Mouse (Mus musculus): ENCODE data around the gene Zfp113. TPM values are rescaled to one million over a fixed set of nuclear protein-coding genes. Genes with fewer than 3 reads are reported as not detected.
A peak's percentile ranks its signal among the peaks of the same experiment; 100 is the strongest.
"Not testable (repeated sequence)": the region's sequence is repeated elsewhere in the genome, so short reads cannot be mapped to it uniquely, and the experiment has no call there.

Zfp113 gene
- polyA plus RNA-seq, 1 experiment: 5.2 TPM

DNA sequence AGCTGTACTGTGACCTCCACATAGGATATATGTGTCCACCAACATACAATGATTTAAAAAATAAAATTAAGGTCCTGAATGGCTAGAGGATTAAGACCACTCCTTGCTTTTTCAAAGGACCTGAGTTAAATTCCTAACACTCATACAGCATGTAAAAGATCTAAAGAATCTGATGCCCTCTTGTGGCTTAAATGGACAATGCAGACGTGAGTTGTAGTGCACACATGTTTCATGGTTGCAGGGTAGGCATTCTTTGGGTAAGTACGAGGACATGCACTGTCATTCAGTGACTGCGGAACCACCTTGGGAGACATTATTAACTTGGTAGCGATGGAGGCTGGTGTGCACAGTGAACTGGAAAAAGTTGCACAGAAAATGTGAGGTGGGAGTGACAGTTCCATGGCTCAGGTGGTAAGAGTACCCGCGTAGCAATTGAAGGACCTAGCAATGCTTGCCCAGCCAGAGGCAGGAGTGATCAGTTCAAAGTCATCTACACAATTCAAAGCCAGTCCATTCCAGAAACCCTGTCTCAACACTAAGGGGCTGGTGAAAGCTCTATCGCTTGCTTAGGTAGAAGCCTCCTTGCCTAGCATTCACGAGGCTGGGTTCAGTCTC lies 17.5 kb downstream of the Zfp113 start:
- no peak for DNase-seq (ENCODE audit: low spot score)

- DNase-seq (ENCODE audit: low spot score): no peak
These were observed 18.3 kb downstream of the Zfp113 start for GRCm38 (mm10) chr5:138137257-138137656.

GRCm38 (mm10) chr5:138132425-138133064 lies 23.0 kb downstream of the Zfp113 start:
- no peak for DNase-seq (ENCODE audit: low spot score)

- DNase-seq (ENCODE audit: low spot score): no peak
These were observed 37.5 kb downstream of the Zfp113 start for GRCm38 (mm10) chr5:138118041-138118440.

DNA sequence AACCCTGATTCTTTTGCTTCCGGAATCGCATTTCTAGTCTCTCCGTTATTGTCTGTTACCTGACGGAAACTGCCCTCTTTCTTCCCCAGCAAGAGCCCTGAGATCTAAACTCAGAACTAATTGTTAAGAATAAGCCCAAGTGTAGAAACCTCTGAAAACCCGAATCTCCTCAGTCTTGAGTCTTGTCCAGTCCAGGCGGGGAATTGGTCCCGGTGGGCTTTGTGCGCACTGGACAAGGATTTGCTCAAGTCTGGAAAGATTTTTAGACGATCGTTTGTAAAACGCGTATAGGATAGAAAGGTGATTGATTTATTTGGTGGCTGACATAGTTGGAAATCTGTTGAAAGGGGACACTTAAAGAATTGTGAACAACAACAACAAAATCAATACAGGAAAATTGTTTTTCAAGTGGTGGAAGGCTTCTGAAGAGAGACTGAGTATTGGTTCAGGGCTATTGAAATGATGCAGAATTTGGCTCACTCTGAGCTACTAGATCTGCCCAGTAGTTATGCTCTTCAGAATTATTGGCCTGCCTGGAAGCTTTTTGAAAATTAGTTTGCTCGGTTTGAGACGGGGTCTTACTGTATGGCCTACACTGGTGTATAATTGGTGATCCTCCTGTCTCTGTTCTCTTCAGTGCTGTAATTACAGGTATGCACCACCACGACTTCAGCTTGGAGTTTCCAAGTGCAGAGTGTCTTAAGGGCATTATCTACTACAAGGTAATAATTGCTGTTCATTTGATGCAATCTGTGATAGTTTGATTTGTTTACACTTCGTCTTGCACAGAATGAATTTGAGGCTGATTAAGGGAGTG lies 38.1 kb downstream of the Zfp113 start:
- DNase-seq (ENCODE audit: low spot score): no peak

- DNase-seq (ENCODE audit: low spot score): peak; percentile 82
These were observed 39.0 kb downstream of the Zfp113 start, which contains the start of gene Zscan21 for GRCm38 (mm10) chr5:138116255-138117198. Gene Zscan21, plus strand, starts transcription at chr5:138116903.

DNA sequence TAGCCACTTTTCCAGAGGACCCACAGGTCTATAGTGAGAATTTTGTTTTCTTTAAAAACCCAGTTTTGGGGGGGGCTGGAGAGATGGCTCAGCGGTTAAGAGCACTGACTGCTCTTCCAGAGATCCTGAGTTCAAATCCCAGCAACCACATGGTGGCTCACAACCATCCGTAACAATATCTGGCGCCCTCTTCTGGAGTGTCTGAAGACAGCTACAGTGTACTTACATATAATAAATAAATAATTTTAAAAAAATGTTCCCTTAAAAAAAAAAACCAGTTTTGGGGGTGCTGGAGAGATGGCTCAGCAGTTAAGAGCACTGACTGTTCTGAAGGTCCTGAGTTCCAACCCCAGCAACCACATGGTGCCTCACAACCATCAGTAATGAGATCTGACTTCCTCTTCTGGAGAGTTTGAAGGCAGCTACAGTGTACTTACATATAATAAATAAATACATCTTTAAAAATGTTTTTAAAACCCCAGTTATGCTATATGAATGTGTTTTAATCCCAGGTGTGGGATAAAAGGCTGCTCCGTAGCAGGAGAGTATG lies 45.6 kb downstream of the Zfp113 start:
- not testable (repeated sequence) for DNase-seq (ENCODE audit: low spot score)

- no peak for DNase-seq (ENCODE audit: low spot score)
These were observed 48.4 kb downstream of the Zfp113 start for GRCm38 (mm10) chr5:138107130-138107529.

GRCm38 (mm10) chr5:138104976-138105375 lies 50.6 kb downstream of the Zfp113 start:
- DNase-seq (ENCODE audit: low spot score): no peak

DNA sequence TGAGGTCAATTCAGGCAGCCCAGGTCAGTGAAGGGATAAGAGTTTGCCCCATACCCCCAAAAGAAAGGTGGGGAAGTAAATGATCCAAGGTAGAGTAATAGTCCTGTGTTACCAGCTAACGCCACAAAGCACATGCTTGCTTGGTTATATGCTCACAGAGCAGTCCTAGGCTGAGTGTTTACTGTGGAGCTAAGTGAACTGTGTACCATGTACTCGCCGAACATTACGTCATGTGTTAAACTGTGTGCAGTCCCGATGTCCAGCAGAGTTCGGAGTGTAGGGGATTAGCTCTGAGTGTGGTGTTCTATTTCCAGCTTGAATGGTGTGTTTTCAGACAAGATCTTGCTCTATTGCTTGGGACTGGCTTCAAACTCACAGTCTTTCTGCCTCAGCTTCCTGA lies 61.1 kb downstream of the Zfp113 start:
- DNase-seq (ENCODE audit: low spot score): no peak

- no peak for DNase-seq (ENCODE audit: low spot score)
These were observed 62.8 kb downstream of the Zfp113 start for GRCm38 (mm10) chr5:138092771-138093170.

DNA sequence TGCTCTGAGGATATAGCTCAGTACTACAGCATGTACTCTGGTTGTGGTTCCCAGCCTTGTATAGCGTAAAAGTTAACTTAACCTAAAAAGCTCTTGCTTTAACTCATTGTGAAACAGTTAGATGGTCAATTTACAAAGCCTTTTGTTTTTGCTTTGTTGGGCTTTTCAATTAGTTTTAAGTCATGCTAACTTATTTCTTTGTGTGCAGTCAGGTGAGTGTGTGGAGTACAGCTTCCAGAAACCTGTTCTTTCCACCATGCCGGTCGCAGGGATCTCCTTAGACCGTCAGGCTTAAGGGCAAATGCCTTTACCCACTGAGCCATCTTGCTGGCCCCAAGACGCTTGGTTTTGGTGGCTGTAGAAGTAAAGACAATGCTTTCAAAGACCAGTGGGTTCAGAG lies 64.8 kb downstream of the Zfp113 start:
- DNase-seq (ENCODE audit: low spot score): no peak

DNA sequence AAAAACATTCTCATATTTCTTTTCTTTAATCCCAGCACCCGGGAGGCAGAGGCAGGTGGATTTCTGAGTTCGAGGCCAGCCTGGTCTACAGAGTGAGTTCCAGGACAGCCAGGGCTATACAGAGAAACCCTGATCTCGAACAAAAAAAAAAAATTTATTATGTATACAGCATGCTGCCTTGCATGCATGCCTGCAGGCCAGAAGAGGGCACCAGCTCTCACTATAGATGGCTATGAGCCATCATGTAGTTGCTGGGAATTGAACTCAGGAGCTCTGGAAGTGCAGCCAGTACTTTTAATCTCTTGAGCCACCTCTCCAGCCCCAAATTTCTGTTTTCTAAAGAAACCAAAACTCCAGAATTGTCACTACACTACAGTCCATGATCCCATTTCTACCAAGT lies 65.3 kb downstream of the Zfp113 start:
- DNase-seq (ENCODE audit: low spot score): no peak

Other genes with a start within 250 kb of the Zfp113 start
- gene Cyp3a13, start 234.1 kb downstream of the Zfp113 start, polyA plus RNA-seq (2012; rRNA removed): 0.56 TPM in 2 replicates
- 1.0 and 1.5 TPM in 2 replicates for gene Gjc3, start 192.6 kb downstream of the Zfp113 start, polyA plus RNA-seq (2012; rRNA removed)
- gene Azgp1, start 174.2 kb downstream of the Zfp113 start, polyA plus RNA-seq (2012; rRNA removed): 2.1 and 2.9 TPM in 2 replicates
- not detected in 2 replicates for gene Smok3a, start 134.5 kb downstream of the Zfp113 start, polyA plus RNA-seq (2012; rRNA removed)
- gene Smok3b, start 134.3 kb downstream of the Zfp113 start, polyA plus RNA-seq (2012; rRNA removed): not detected in 2 replicates
- not detected in 2 replicates for gene Smok3c, start 102.5 kb downstream of the Zfp113 start, polyA plus RNA-seq (2012; rRNA removed)
- 10.2 and 13.2 TPM in 2 replicates for gene Zkscan1, start 70.7 kb downstream of the Zfp113 start, polyA plus RNA-seq (2012; rRNA removed)
- gene Zscan21, start 38.8 kb downstream of the Zfp113 start, polyA plus RNA-seq (2012; rRNA removed): 21.6 and 24.9 TPM in 2 replicates
- gene Cops6, start 5.3 kb upstream of the Zfp113 start, polyA plus RNA-seq (2012; rRNA removed): 104 and 109 TPM in 2 replicates
- gene Ap4m1, start 16.3 kb upstream of the Zfp113 start, polyA plus RNA-seq (2012; rRNA removed): 29.6 and 31.1 TPM in 2 replicates
- 26.9 and 29.7 TPM in 2 replicates for gene Mcm7, start 16.7 kb upstream of the Zfp113 start, polyA plus RNA-seq (2012; rRNA removed)
- 39.4 and 47.3 TPM in 2 replicates for gene Taf6, start 31.7 kb upstream of the Zfp113 start, polyA plus RNA-seq (2012; rRNA removed)
- gene Cnpy4, start 31.7 kb upstream of the Zfp113 start, polyA plus RNA-seq (2012; rRNA removed): 22.1 and 24.2 TPM in 2 replicates
- gene Mblac1, start 38.6 kb upstream of the Zfp113 start, polyA plus RNA-seq (2012; rRNA removed): 5.3 and 5.8 TPM in 2 replicates
- 1.4 and 1.6 TPM in 2 replicates for gene Nxpe5, start 70.2 kb upstream of the Zfp113 start, polyA plus RNA-seq (2012; rRNA removed)
- 121 and 136 TPM in 2 replicates for gene Lamtor4, start 99.7 kb upstream of the Zfp113 start, polyA plus RNA-seq (2012; rRNA removed)
- gene BC037034, start 108.3 kb upstream of the Zfp113 start, polyA plus RNA-seq (2012; rRNA removed): 33.8 and 42.4 TPM in 2 replicates
- gene Gal3st4, start 117.1 kb upstream of the Zfp113 start, polyA plus RNA-seq (2012; rRNA removed): 1.7 and 2.1 TPM in 2 replicates
- 0.01 TPM in 1 of 2 replicates, not detected in the other for gene Gm43720, start 124.2 kb upstream of the Zfp113 start, polyA plus RNA-seq (2012; rRNA removed)
- 15.4 and 21.8 TPM in 2 replicates for gene Gpc2, start 124.3 kb upstream of the Zfp113 start, polyA plus RNA-seq (2012; rRNA removed)
- 2.8 and 3.3 TPM in 2 replicates for gene Stag3, start 124.5 kb upstream of the Zfp113 start, polyA plus RNA-seq (2012; rRNA removed)
- 0.28 and 0.29 TPM in 2 replicates for gene Pvrig, start 186.2 kb upstream of the Zfp113 start, polyA plus RNA-seq (2012; rRNA removed)